Mouse (Mus musculus) limb, embryonic 11.5 days (tissue): ENCODE measurements around the gene 4632433K11Rik. TPM values are rescaled to one million over a fixed set of nuclear protein-coding genes. Genes with fewer than 3 reads are reported as not detected.

ENCODE experiments used
- ATAC-seq: fragments of 200-750 bp; cut with Nextera tagmentation; 2 replicates; pipeline ENCODE4 v1.8.0; 2017; ENCODE audit warnings: low read depth; ENCODE audit not compliant: insufficient number of reproducible peaks, low FRiP score, low TSS enrichment
- DNase-seq: peaks from one replicate; pipeline ENCODE4 v3.0.0-alpha.2; 2015; ENCODE audit warnings: low spot score
- H3K27ac ChIP-seq: fragments of 300-500 bp; sonication (generic); replicated peaks from 2 replicates; pipeline ENCODE4 v1.5.1; 2014; ENCODE audit warnings: low read depth, mild to moderate bottlenecking, low read length
- H3K27me3 ChIP-seq: fragments of 300-500 bp; sonication (generic); 2 replicates; pipeline ENCODE4 v1.6.1; 2014; ENCODE audit warnings: mild to moderate bottlenecking, low read length, mixed read lengths; ENCODE audit not compliant: control insufficient read depth, insufficient read depth
- H3K36me3 ChIP-seq: fragments of 300-500 bp; sonication (generic); 2 replicates; pipeline ENCODE4 v1.6.1; 2014; ENCODE audit warnings: mild to moderate bottlenecking, low read length, moderate library complexity, mixed read lengths; ENCODE audit not compliant: control insufficient read depth, insufficient read depth
- H3K4me1 ChIP-seq: fragments of 300-500 bp; sonication (generic); 2 replicates; pipeline ENCODE4 v1.6.1; 2014; ENCODE audit warnings: low read length, mixed read lengths; ENCODE audit not compliant: control insufficient read depth, insufficient read depth
- H3K4me2 ChIP-seq: fragments of 300-500 bp; sonication (generic); 2 replicates; pipeline ENCODE4 v1.6.1; 2014; ENCODE audit warnings: low read depth, mild to moderate bottlenecking, moderate library complexity; ENCODE audit not compliant: severe bottlenecking
- H3K4me3 ChIP-seq: fragments of 300-500 bp; sonication (generic); 2 replicates; pipeline ENCODE4 v1.5.1; 2014; ENCODE audit warnings: low read depth, low read length
- H3K9ac ChIP-seq: fragments of 300-500 bp; sonication (generic); 2 replicates; pipeline ENCODE4 v1.6.1; 2014; ENCODE audit warnings: mild to moderate bottlenecking, low read length
- H3K9me3 ChIP-seq: fragments of 300-500 bp; sonication (generic); 2 replicates; pipeline ENCODE4 v1.6.1; 2016; ENCODE audit warnings: low read length; ENCODE audit not compliant: control insufficient read depth
- WGBS: fragments of 180-500 bp; shearing (Covaris S2); extraction: QIAGEN DNeasy Blood & Tissue Kit; methylation state at CpG from one replicate; pipeline ENCODE4 v1.1.7; 2014; 5-methylcytosine and 5-hydroxymethylcytosine counted together
- polyA plus RNA-seq: library from polyadenylated mRNA; unstranded; fragments of >200 nt; fragmentation: Nextera tagmentation; extraction: Ambion mirVana; gene quantifications from 2 replicates; pipeline ENCODE4 v1.2.1, GENCODE M21; 2014

4632433K11Rik gene
- polyA plus RNA-seq, 1 experiment from 2014 or later: not detected

GRCm38 (mm10) chr7:5029946-5030345 lies 4.0 kb upstream of the 4632433K11Rik start:
- no peak for DNase-seq
- no peaks in the 10 kb centered on the region for H3K27me3 ChIP-seq
- no peak for ATAC-seq
- WGBS: 88% methylated on average over 21 of the region's 21 CpGs
- peaks cover 68% of the 10 kb centered on the region for H3K36me3 ChIP-seq
- H3K27ac ChIP-seq: no peak overlapping the region
- peaks cover 40% of the 10 kb centered on the region for H3K9me3 ChIP-seq
- no peak overlapping the region for H3K4me2 ChIP-seq
- H3K9ac ChIP-seq: no peak overlapping the region
- H3K4me3 ChIP-seq: peak overlapping the region; percentile 8; the same call in 1 of the 2 replicates
- H3K4me1 ChIP-seq: no peaks in the 10 kb centered on the region

GRCm38 (mm10) chr7:5030554-5031275 lies 3.2 kb upstream of the 4632433K11Rik start:
- no peak overlapping the region for H3K4me3 ChIP-seq
- no peaks in the 10 kb centered on the region for H3K4me1 ChIP-seq
- H3K27me3 ChIP-seq: no peaks in the 10 kb centered on the region
- H3K27ac ChIP-seq: no peak overlapping the region
- no peak overlapping the region for H3K9ac ChIP-seq
- WGBS: 83% methylated on average over 63 of the region's 63 CpGs
- H3K4me2 ChIP-seq: no peak overlapping the region
- H3K36me3 ChIP-seq: peaks cover 66% of the 10 kb centered on the region
- no peak for DNase-seq
- ATAC-seq: no peak
- peaks cover 40% of the 10 kb centered on the region for H3K9me3 ChIP-seq

GRCm38 (mm10) chr7:5031496-5031895 lies 2.4 kb upstream of the 4632433K11Rik start:
- Histone ChIP-seq H3K4me3 (no peak overlapping the region), H3K9ac (no peak overlapping the region), H3K4me2 (no peak overlapping the region), H3K27me3 (no peaks in the 10 kb centered on the region), H3K9me3 (peaks cover 43% of the 10 kb centered on the region), H3K4me1 (no peaks in the 10 kb centered on the region), H3K36me3 (peaks cover 71% of the 10 kb centered on the region), H3K27ac (no peak overlapping the region)
- WGBS: 73% methylated on average over 45 of the region's 46 CpGs
- DNase-seq (no peak), ATAC-seq (no peak)

- Histone ChIP-seq H3K4me3 (no peak overlapping the region), H3K4me1 (no peaks in the 10 kb centered on the region), H3K27me3 (no peaks in the 10 kb centered on the region), H3K9ac (no peak overlapping the region), H3K27ac (no peak overlapping the region), H3K36me3 (peaks cover 38% of the 10 kb centered on the region), H3K9me3 (peaks cover 26% of the 10 kb centered on the region), H3K4me2 (no peak overlapping the region)
- ATAC-seq: no peak
- 96% methylated on average over 17 of the region's 17 CpGs for WGBS
- DNase-seq: no peak
Observed at GRCm38 (mm10) chr7:5035628-5036027, 1.7 kb downstream of the 4632433K11Rik start.

- no peak for ATAC-seq
- 91% methylated on average over 9 of the region's 9 CpGs for WGBS
Observed at GRCm38 (mm10) chr7:5036136-5036535, 2.2 kb downstream of the 4632433K11Rik start.

GRCm38 (mm10) chr7:5037026-5037425 lies 3.1 kb downstream of the 4632433K11Rik start:
- Histone ChIP-seq H3K27me3 (no peaks in the 10 kb centered on the region), H3K4me2 (no peak overlapping the region), H3K4me1 (no peaks in the 10 kb centered on the region), H3K27ac (no peak overlapping the region), H3K9me3 (peaks cover 12% of the 10 kb centered on the region; the same call in 1 of the 2 replicates), H3K9ac (no peak overlapping the region), H3K36me3 (peaks cover 24% of the 10 kb centered on the region), H3K4me3 (no peak overlapping the region)
- 91% methylated on average over 7 of the region's 7 CpGs for WGBS
- DNase-seq: no peak
- no peak for ATAC-seq

More at GRCm38 (mm10) chr7:5036136-5036535, 2.2 kb downstream of the 4632433K11Rik start:
- H3K4me1 ChIP-seq: no peaks in the 10 kb centered on the region
- no peak overlapping the region for H3K27ac ChIP-seq
- no peaks in the 10 kb centered on the region for H3K27me3 ChIP-seq
- H3K4me3 ChIP-seq: no peak overlapping the region
- H3K36me3 ChIP-seq: peaks cover 33% of the 10 kb centered on the region
- no peak overlapping the region for H3K9ac ChIP-seq
- DNase-seq: no peak
- H3K4me2 ChIP-seq: no peak overlapping the region
- H3K9me3 ChIP-seq: peaks cover 21% of the 10 kb centered on the region

GRCm38 (mm10) chr7:5037467-5037866 lies 3.5 kb downstream of the 4632433K11Rik start:
- ATAC-seq (no peak), DNase-seq (no peak)
- no peaks in the 10 kb centered on the region for H3K4me1 ChIP-seq
- no peak overlapping the region for H3K9ac ChIP-seq
- no peak overlapping the region; the same call in 1 of the 2 replicates for H3K4me3 ChIP-seq
- no peaks in the 10 kb centered on the region for H3K27me3 ChIP-seq
- H3K36me3 ChIP-seq: peaks cover 19% of the 10 kb centered on the region
- peaks cover 8% of the 10 kb centered on the region; the same call in 1 of the 2 replicates for H3K9me3 ChIP-seq
- H3K4me2 ChIP-seq: peak overlapping the region; percentile 48
- H3K27ac ChIP-seq: no peak overlapping the region
- WGBS: 89% methylated on average over 8 of the region's 8 CpGs

GRCm38 (mm10) chr7:5038109-5038732 lies 4.3 kb downstream of the 4632433K11Rik start, which contains the start of gene Zfp784:
Gene Zfp784, minus strand, starts transcription at chr7:5038446.
- no peaks in the 10 kb centered on the region for H3K4me1 ChIP-seq
- ATAC-seq: peak; percentile 94
- peaks cover 3% of the 10 kb centered on the region; the same call in 1 of the 2 replicates for H3K9me3 ChIP-seq
- DNase-seq: peak; percentile 93
- H3K4me3 ChIP-seq: peak within 1 kb of the TSS; percentile 55
- peak within 1 kb of the TSS; percentile 81 for H3K27ac ChIP-seq
- no peaks in the 10 kb centered on the region for H3K27me3 ChIP-seq
- under 1% methylated on average over 48 of the region's 48 CpGs for WGBS
- peaks cover 12% of the 10 kb centered on the region for H3K36me3 ChIP-seq
- H3K9ac ChIP-seq: peak within 1 kb of the TSS; percentile 66
- H3K4me2 ChIP-seq: peak within 1 kb of the TSS; percentile 48
